Mouse (Mus musculus) heart, postnatal 0 days (tissue): ENCODE data around the gene Dhcr24.

Source experiments
- CTCF ChIP-seq: IDR thresholded peaks from 2 replicates; pipeline ENCODE4 v1.5.1; 2016; ENCODE audit warnings: antibody characterized with exemption, control low read depth, low read depth
- EP300 ChIP-seq: IDR thresholded peaks from 2 replicates; pipeline ENCODE4 v1.6.1; 2016; ENCODE audit warnings: antibody characterized with exemption, low read depth

DNA sequence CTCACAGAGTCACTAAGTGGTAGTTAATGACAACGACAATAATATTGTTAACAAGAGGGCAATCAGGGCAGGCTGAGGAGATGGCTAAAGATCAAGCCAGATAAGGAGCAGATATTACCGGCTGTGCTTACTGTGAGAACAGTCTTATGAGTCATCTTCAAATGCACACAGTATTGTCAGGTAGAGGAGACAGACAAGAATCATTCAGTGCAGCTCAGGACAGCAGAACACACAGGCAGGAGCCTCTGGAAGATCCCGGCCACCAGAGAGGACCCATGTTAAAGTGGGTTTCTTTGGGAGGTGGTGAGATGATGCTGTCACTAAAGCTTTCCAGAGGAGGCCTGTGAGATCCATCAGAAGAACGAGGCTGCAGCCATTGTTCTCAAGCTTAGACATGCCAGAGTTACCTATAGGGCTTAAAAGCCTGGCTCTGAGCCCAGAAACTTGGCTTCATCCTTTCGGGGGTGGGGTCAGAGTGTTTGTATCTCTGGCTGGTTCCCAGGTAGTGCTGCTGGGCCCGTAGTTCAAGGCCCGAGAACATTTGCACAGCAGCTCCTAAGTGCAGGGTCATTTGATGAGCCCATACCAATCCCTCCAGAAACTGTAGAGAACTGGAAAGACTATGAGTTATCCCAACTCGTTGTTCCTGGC is 10.2 kb upstream of the Dhcr24 start:
- no peak for TF ChIP-seq CTCF
- no peak for TF ChIP-seq EP300
